Mouse (Mus musculus): ENCODE data around the gene Cav3.

Cav3 gene

GRCm38 (mm10) chr6:112459341-112459749 is at the start of gene Cav3:
Gene Cav3, plus strand, starts transcription at chr6:112459505.
- DNase-seq, result peak; percentile 27

- DNase-seq, result no peak
Measured at GRCm38 (mm10) chr6:112419333-112419732, 40.0 kb upstream of the Cav3 start.

GRCm38 (mm10) chr6:112420883-112421282 is 38.4 kb upstream of the Cav3 start:
- no peak for DNase-seq

GRCm38 (mm10) chr6:112423746-112424501 is 35.4 kb upstream of the Cav3 start:
- DNase-seq, result no peak

GRCm38 (mm10) chr6:112426018-112426732 is 33.1 kb upstream of the Cav3 start:
- no peak for DNase-seq

- DNase-seq, result no peak
Measured at GRCm38 (mm10) chr6:112445675-112446074, 13.6 kb upstream of the Cav3 start.

- DNase-seq, result no peak
Measured at GRCm38 (mm10) chr6:112461459-112461858, 2.2 kb downstream of the Cav3 start.

GRCm38 (mm10) chr6:112463331-112463730 is 4.0 kb downstream of the Cav3 start:
- DNase-seq, result no peak

GRCm38 (mm10) chr6:112465441-112465840 is 6.1 kb downstream of the Cav3 start:
- no peak for DNase-seq

- no peak for DNase-seq
Measured at GRCm38 (mm10) chr6:112466001-112466400, 6.7 kb downstream of the Cav3 start.

- no peak for DNase-seq
Measured at GRCm38 (mm10) chr6:112471644-112472043, 12.3 kb downstream of the Cav3 start.

GRCm38 (mm10) chr6:112479861-112480260 is 20.6 kb downstream of the Cav3 start:
- no peak for DNase-seq

- peak; percentile 61 for DNase-seq
Measured at GRCm38 (mm10) chr6:112484316-112484715, 25.0 kb downstream of the Cav3 start.

- no peak for DNase-seq
Measured at GRCm38 (mm10) chr6:112487993-112488392, 28.7 kb downstream of the Cav3 start.

GRCm38 (mm10) chr6:112488821-112489180 is 29.5 kb downstream of the Cav3 start:
- DNase-seq, result no peak

GRCm38 (mm10) chr6:112489181-112489909 is 30.0 kb downstream of the Cav3 start:
- peak; percentile 30 for DNase-seq

- DNase-seq, result no peak
Measured at GRCm38 (mm10) chr6:112489910-112490559, 30.7 kb downstream of the Cav3 start, which contains the start of gene Oxtr. Gene Oxtr, minus strand, starts transcription at chr6:112489943.

- peak; percentile 86 for DNase-seq
Measured at GRCm38 (mm10) chr6:112490625-112491242, 31.4 kb downstream of the Cav3 start.

- no peak for DNase-seq
Measured at GRCm38 (mm10) chr6:112491521-112491920, 32.2 kb downstream of the Cav3 start.

- no peak for DNase-seq
Measured at GRCm38 (mm10) chr6:112492656-112493055, 33.4 kb downstream of the Cav3 start.

- no peak for DNase-seq
Measured at GRCm38 (mm10) chr6:112493371-112493770, 34.1 kb downstream of the Cav3 start.

- DNase-seq, result peak; percentile 64
Measured at GRCm38 (mm10) chr6:112494620-112495081, 35.3 kb downstream of the Cav3 start.
